Mouse (Mus musculus) testis, adult 2 months (tissue): Measurements from ENCODE around the gene Ncoa1. TPM values are rescaled to one million over a fixed set of nuclear protein-coding genes. Genes with fewer than 3 reads are reported as not detected.

ENCODE experiments used
- H3K27ac ChIP-seq: fragments of 200-500 bp; 2 replicates; pipeline ENCODE4 v1.5.1; 2012; ENCODE audit warnings: low read depth, low read length; ENCODE audit not compliant: control insufficient read depth, insufficient read depth
- H3K27me3 ChIP-seq: fragments of 200-500 bp; 2 replicates; pipeline ENCODE4 v1.6.1; 2012; ENCODE audit warnings: mild to moderate bottlenecking, low read length, moderate library complexity; ENCODE audit not compliant: control insufficient read depth, insufficient read depth
- H3K36me3 ChIP-seq: fragments of 200-500 bp; 2 replicates; pipeline ENCODE4 v1.6.1; 2012; ENCODE audit warnings: mild to moderate bottlenecking, low read length; ENCODE audit not compliant: control insufficient read depth, insufficient read depth
- H3K4me1 ChIP-seq: fragments of 200-500 bp; 2 replicates; pipeline ENCODE4 v1.6.1; 2012; ENCODE audit warnings: low read length; ENCODE audit not compliant: control insufficient read depth, insufficient read depth
- H3K4me3 ChIP-seq: fragments of 200-500 bp; 2 replicates; pipeline ENCODE4 v1.5.1; 2012; ENCODE audit warnings: low read depth, mild to moderate bottlenecking, low read length, moderate library complexity, mixed read lengths; ENCODE audit not compliant: control insufficient read depth
- CTCF ChIP-seq: fragments of 200-500 bp; IDR thresholded peaks from 2 replicates; pipeline ENCODE4 v1.5.1; 2012; ENCODE audit warnings: low read depth, mild to moderate bottlenecking, inconsistent platforms, low read length, moderate library complexity; ENCODE audit not compliant: control insufficient read depth, insufficient read depth, insufficient replicate concordance
- POLR2A ChIP-seq: fragments of 200-500 bp; IDR thresholded peaks from 2 replicates; pipeline ENCODE4 v1.6.1; 2012; ENCODE audit warnings: low read depth, mild to moderate bottlenecking, inconsistent platforms, low read length, moderate library complexity; ENCODE audit not compliant: control insufficient read depth
- polyA plus RNA-seq: library from polyadenylated mRNA; depleted of rRNA; stranded (reverse); fragments of >200 nt; gene quantifications from 2 replicates; pipeline ENCODE4 v1.2.3, GENCODE M21; 2012

The Ncoa1 gene
- polyA plus RNA-seq, 1 experiment = 15.3 TPM

GRCm38 (mm10) chr12:4237481-4237880, 239.5 kb downstream of the Ncoa1 start:
- Histone ChIP-seq H3K4me3 (no peak overlapping the region), H3K4me1 (no peaks in the 10 kb centered on the region), H3K27ac (no peak overlapping the region), H3K27me3 (no peaks in the 10 kb centered on the region), H3K36me3 (no peaks in the 10 kb centered on the region)
- TF ChIP-seq CTCF = no peak
- TF ChIP-seq POLR2A = no peak

- TF ChIP-seq POLR2A (peak; percentile 58), CTCF (no peak)
- Histone ChIP-seq H3K27ac (peak within 1 kb of the TSS; percentile 97), H3K36me3 (0 out of 2 replicates have a peak, but pooled peaks cover 2% of the 10 kb centered on the region), H3K4me3 (peak within 1 kb of the TSS; percentile 96), H3K27me3 (no peaks in the 10 kb centered on the region), H3K4me1 (no peaks in the 10 kb centered on the region)
Measured at GRCm38 (mm10) chr12:4233572-4234508, 243.1 kb downstream of the Ncoa1 start, which contains the start of the genes Ptrhd1 and Cenpo. TSS of gene Ptrhd1 (plus strand) at chr12:4234027. TSS of gene Cenpo (minus strand) at chr12:4234294.

GRCm38 (mm10) chr12:4232777-4233176, 244.2 kb downstream of the Ncoa1 start:
- TF ChIP-seq POLR2A = no peak
- TF ChIP-seq CTCF = no peak
- no peak overlapping the region for H3K4me3 ChIP-seq
- no peaks in the 10 kb centered on the region for H3K27me3 ChIP-seq
- no peak overlapping the region for H3K27ac ChIP-seq
- H3K4me1 ChIP-seq = no peaks in the 10 kb centered on the region
- H3K36me3 ChIP-seq = 0 out of 2 replicates have a peak, but pooled peaks cover 2% of the 10 kb centered on the region

- no peaks in the 10 kb centered on the region for H3K4me1 ChIP-seq
- TF ChIP-seq CTCF (no peak), POLR2A (peak; percentile 29; the same call in 1 of the 2 replicates)
- no peaks in the 10 kb centered on the region for H3K27me3 ChIP-seq
- 0 out of 2 replicates have a peak overlapping the region, but pooled peaks have one; percentile 27 for H3K27ac ChIP-seq
- no peak overlapping the region for H3K4me3 ChIP-seq
- H3K36me3 ChIP-seq = 0 out of 2 replicates have a peak, but pooled peaks cover 2% of the 10 kb centered on the region
Measured at GRCm38 (mm10) chr12:4230156-4230555, 246.8 kb downstream of the Ncoa1 start.

GRCm38 (mm10) chr12:4212908-4213307, 264.1 kb downstream of the Ncoa1 start:
- no peaks in the 10 kb centered on the region for H3K27me3 ChIP-seq
- H3K27ac ChIP-seq = no peak overlapping the region
- peaks cover 2% of the 10 kb centered on the region for H3K36me3 ChIP-seq

GRCm38 (mm10) chr12:4211174-4211573, 265.8 kb downstream of the Ncoa1 start:
- Histone ChIP-seq H3K27ac (no peak overlapping the region), H3K4me1 (no peaks in the 10 kb centered on the region), H3K36me3 (peaks cover 2% of the 10 kb centered on the region), H3K4me3 (no peak overlapping the region), H3K27me3 (no peaks in the 10 kb centered on the region)
- TF ChIP-seq CTCF = no peak
- TF ChIP-seq POLR2A = no peak

More at GRCm38 (mm10) chr12:4212908-4213307, 264.1 kb downstream of the Ncoa1 start:
- no peak for TF ChIP-seq POLR2A
- no peak for TF ChIP-seq CTCF
- Histone ChIP-seq H3K4me3 (no peak overlapping the region), H3K4me1 (no peaks in the 10 kb centered on the region)

- TF ChIP-seq POLR2A (no peak), CTCF (no peak)
- H3K4me1 ChIP-seq = no peaks in the 10 kb centered on the region
- H3K36me3 ChIP-seq = no peaks in the 10 kb centered on the region; the same call in 1 of the 2 replicates
Measured at GRCm38 (mm10) chr12:4209196-4209595, 267.8 kb downstream of the Ncoa1 start.

More at GRCm38 (mm10) chr12:4209196-4209595, 267.8 kb downstream of the Ncoa1 start:
- no peaks in the 10 kb centered on the region for H3K27me3 ChIP-seq
- no peak overlapping the region for H3K27ac ChIP-seq
- H3K4me3 ChIP-seq = no peak overlapping the region
